Mouse (Mus musculus): ENCODE measurements around the gene Nckap5.

- no peak for TF ChIP-seq CTCF (IDR thresholded peaks at IDR 0.05; ENCODE audit: low read depth)
- TF ChIP-seq EP300 (IDR thresholded peaks at IDR 0.05; ENCODE audit: low read depth): no peak
Measured at GRCm38 (mm10) chr1:126135717-126136116, 694.9 kb downstream of the Nckap5 start.

Measured in liver, embryonic 14.5 days (tissue).